Mouse (Mus musculus): Measurements from ENCODE around the gene Pced1b.

The Pced1b gene

DNA sequence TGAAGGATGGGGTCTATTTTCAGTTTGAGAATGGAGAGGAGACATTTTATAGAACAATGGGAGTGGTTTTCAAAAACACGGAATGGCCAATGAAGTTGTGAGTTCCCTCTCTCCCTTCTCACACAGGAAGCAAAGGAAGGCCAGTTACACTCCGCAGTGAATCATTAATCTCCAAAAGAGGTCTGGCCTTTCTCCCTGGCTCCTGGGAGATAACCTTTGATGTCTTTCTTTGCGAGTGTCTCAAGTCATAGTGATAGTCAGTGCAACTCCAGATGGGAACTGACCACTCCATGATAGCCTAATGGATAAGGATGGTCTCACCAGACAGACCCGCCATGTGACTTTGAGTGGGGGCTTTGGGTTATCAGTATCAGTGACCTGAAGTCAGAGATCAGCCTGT lies 185.3 kb downstream of the Pced1b start:
- DNase-seq (ENCODE audit: low read depth, low spot score) = no peak
